Mouse (Mus musculus) stomach, postnatal 0 days (tissue): ENCODE results near the gene Pnmt.

Source experiments
- CTCF ChIP-seq: IDR thresholded peaks from 2 replicates; pipeline ENCODE4 v1.5.1; 2016; ENCODE audit warnings: antibody characterized with exemption, low read depth, mild to moderate bottlenecking, moderate library complexity
- EP300 ChIP-seq: optimal IDR thresholded peaks from 2 replicates; pipeline ENCODE3; 2016; ENCODE audit warnings: antibody characterized with exemption

DNA sequence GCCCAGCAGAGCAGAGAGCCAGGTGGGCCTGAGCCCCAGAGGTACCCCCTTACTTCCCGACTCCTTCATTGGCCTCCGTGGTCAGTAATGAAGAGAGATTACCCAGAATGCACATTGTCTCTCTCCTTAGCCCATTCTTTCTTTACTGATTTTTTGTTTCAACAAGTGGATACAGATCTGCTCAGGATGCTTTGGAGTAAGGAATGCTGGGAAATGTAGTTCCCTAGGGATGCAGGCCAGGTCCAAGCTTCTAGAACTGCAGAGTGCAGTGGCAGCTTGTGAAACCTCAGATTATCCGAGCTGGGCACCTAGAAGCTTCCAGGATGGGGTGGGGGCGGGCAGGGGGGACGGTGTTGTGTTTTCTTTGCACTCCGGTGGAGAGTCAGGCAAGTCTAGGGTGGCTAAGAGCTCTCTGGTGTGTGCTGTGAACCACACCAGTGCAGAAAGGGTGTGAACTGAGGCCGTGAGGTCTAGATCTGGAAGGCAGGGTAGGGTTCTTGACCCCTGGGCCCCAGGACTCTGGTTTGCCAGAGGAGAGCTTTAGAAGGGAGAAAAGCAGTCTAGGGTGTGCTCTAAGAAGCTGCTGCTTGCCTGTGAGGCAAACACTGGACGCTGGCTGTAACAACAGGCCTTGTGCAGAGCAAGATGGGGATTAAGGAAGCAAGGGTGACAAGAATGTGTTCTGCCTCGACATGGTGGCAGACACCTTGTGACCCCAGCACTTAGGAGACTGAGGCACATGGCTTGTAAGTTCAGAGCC, 45.7 kb downstream of the Pnmt start:
- TF ChIP-seq CTCF (no peak), EP300 (no peak)
